Mouse (Mus musculus): ENCODE measurements around the gene Anp32e.

GRCm38 (mm10) chr3:95934448-95934847 lies 5.4 kb downstream of the Anp32e start:
- no peak for TF ChIP-seq POLR2A (IDR thresholded peaks at IDR 0.05; ENCODE audit: extremely low read depth, insufficient read depth, low read length)
- TF ChIP-seq CTCF (IDR thresholded peaks at IDR 0.05; ENCODE audit: low read depth, low read length): no peak

All from liver, adult 2 months (tissue).